13 mouse cellular contexts compared by ENCODE assay signal in the genomic region with DNA sequence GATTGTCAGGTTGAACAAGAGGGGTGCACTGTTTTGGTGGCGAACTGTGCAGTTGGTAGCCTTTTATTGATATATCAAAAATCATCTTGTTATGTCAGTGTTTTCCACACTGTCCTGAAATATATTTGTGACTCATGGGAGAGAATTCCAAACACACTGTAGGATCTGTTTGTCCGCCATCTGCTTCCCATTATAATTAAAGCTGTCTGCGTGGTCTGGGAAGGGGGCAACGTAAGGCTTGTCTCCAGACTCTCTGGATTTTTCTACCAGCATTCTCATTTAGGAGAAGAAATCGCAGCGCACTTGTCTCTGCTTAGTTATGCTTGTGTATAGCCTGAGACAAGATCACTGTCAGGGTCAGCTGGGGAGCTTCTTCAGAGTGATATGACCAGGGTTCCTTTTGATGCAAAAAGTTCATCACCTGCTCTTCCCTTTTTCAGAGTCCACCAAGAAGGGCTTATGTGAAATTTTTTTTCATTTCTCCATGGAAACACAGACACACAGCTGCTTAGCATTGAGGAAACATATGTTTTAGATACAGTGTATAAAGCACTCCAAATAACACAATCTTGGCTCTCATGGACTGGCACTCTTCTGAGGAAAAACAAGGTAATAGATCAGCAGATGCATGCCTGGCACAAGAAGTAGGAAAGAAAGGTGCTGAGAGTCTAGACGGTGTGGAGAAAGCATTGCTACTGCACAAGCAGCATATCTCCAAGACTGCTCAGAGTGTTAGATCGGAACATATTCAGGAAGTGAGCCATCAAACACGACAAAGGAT.
DNase-seq lines count a peak whose midpoint lies in the region; ATAC-seq lines count a peak whose summit lies in the region.
"Had no signal": no experiment of that assay in that cellular context is flagged by ENCODE, and none has a peak within 500 bp of the region (broad histone marks: within the 10 kb centered on the region; RNA-seq: fewer than 3 reads in every experiment).

No protein-coding gene starts in this region.

- H3K4me3 ChIP-seq in forebrain, embryonic 14.5 days (ENCODE audit: low read depth, low read length) = no peak overlapping the region
- H3K4me3 ChIP-seq in neural tube, embryonic 15.5 days (replicated peaks) = no peak overlapping the region
- H3K4me3 ChIP-seq: erythroblast, embryonic 14.5 days; midbrain, embryonic 10.5 days had no signal

- H3K9ac ChIP-seq in forebrain, embryonic 14.5 days (ENCODE audit: low read length) = no peak overlapping the region
- H3K9ac ChIP-seq in neural tube, embryonic 15.5 days (replicated peaks) = no peak overlapping the region

- WGBS in forebrain, embryonic 14.5 days = 74% methylated on average over 9 of the region's 9 CpGs
- 81% methylated on average over 9 of the region's 9 CpGs for WGBS in neural tube, embryonic 15.5 days

- H3K27me3 ChIP-seq in forebrain, embryonic 14.5 days (replicated peaks; ENCODE audit: control insufficient read depth, insufficient read depth, low read length) = no peaks in the 10 kb centered on the region
- no peaks in the 10 kb centered on the region for H3K27me3 ChIP-seq in neural tube, embryonic 15.5 days (replicated peaks)

- peak; percentile 14 to 20 for DNase-seq in layer of hippocampus, postnatal 14 days (ENCODE audit: low spot score in 2 of 2)
- DNase-seq in layer of hippocampus, postnatal 10 days (ENCODE audit: low spot score in 2 of 2) = no peak
- DNase-seq in embryo, embryonic 9.5 days (ENCODE audit: extremely low spot score) = peak; percentile 10
- DNase-seq in forebrain, embryonic 14.5 days (ENCODE audit: low spot score) = peak; percentile 46
- peak; percentile 40 for DNase-seq in mesoderm, embryonic 11.5 days (ENCODE audit: low read depth, low spot score)
- no peak for DNase-seq in adipocyte (ENCODE audit: low spot score)
- DNase-seq: adrenal gland, postnatal 14 days; liver; retina, postnatal 1 day had no signal

- peak; percentile 26; the same call in 1 of the 2 replicates for ATAC-seq in forebrain, embryonic 14.5 days
- no peak for ATAC-seq in neural tube, embryonic 15.5 days (ENCODE audit: low FRiP score)
- ATAC-seq: lung, postnatal 0 days had no signal

- H3K4me2 ChIP-seq in forebrain, embryonic 14.5 days (ENCODE audit: low read length) = no peak overlapping the region
- no peak overlapping the region for H3K4me2 ChIP-seq in neural tube, embryonic 15.5 days

- no peak overlapping the region for H3K27ac ChIP-seq in forebrain, embryonic 14.5 days (ENCODE audit: low read depth, low read length)
- no peak overlapping the region for H3K27ac ChIP-seq in neural tube, embryonic 15.5 days (replicated peaks)
- H3K27ac ChIP-seq: midbrain, embryonic 10.5 days had no signal

- H3K9me3 ChIP-seq in forebrain, embryonic 14.5 days (replicated peaks; ENCODE audit: control insufficient read depth, low read length) = no peaks in the 10 kb centered on the region
- no peaks in the 10 kb centered on the region for H3K9me3 ChIP-seq in neural tube, embryonic 15.5 days (replicated peaks)
- H3K9me3 ChIP-seq: midbrain, embryonic 10.5 days had no signal

- no peaks in the 10 kb centered on the region for H3K36me3 ChIP-seq in forebrain, embryonic 14.5 days (ENCODE audit: control insufficient read depth, insufficient read depth, low read length)
- H3K36me3 ChIP-seq in neural tube, embryonic 15.5 days = peaks cover 7% of the 10 kb centered on the region; the same call in 1 of the 2 replicates
- H3K36me3 ChIP-seq: midbrain, embryonic 10.5 days had no signal

- H3K4me1 ChIP-seq in forebrain, embryonic 14.5 days (ENCODE audit: control insufficient read depth, insufficient read depth, low read length) = no peaks in the 10 kb centered on the region
- no peaks in the 10 kb centered on the region for H3K4me1 ChIP-seq in neural tube, embryonic 15.5 days
- H3K4me1 ChIP-seq: midbrain, embryonic 10.5 days had no signal

Comparison
In these comparisons a context has a peak if more than half of its experiments do, and no peak if none do; other contexts are left out.
1. DNase-seq: peak in layer of hippocampus, postnatal 14 days (2 of 2), embryo, embryonic 9.5 days (single experiment), forebrain, embryonic 14.5 days (single experiment) and mesoderm, embryonic 11.5 days (single experiment); none in layer of hippocampus, postnatal 10 days (0 of 2) and adipocyte (single experiment).